Mouse (Mus musculus) heart, postnatal 14 days (tissue): Measurements from ENCODE around the gene Chchd4. TPM values are rescaled to one million over a fixed set of nuclear protein-coding genes. Genes with fewer than 3 reads are reported as not detected.

Source experiments
- total RNA-seq, 2 experiments: library from RNA; stranded (reverse); gene quantifications; 2 replicates each; pipeline ENCODE4 v1.2.3; 2021

The Chchd4 gene
- total RNA-seq, 2 experiments from 2014 or later, result 12.9 to 15.1 TPM

Other genes starting within 250 kb of the Chchd4 start
- under 1 TPM in 1 of 2 experiments, not detected in 1; 0.07 TPM for gene Wnt7a, start 62.2 kb downstream of the Chchd4 start, total RNA-seq
- 10 to 100 TPM; 24.3 to 24.9 TPM for gene Tmem43, start 157 bp upstream of the Chchd4 start, total RNA-seq
- gene Xpc, start 42.3 kb upstream of the Chchd4 start, total RNA-seq, result 10 to 100 TPM; 10.4 to 10.9 TPM
- gene Lsm3, start 42.4 kb upstream of the Chchd4 start, total RNA-seq, result 10 to 100 TPM; 47.8 to 58.0 TPM
- 100 to 1,000 TPM; 117 to 145 TPM for gene Slc6a6, start 210.5 kb upstream of the Chchd4 start, total RNA-seq